Mouse (Mus musculus): Measurements from ENCODE around the gene Cdt1. TPM values are rescaled to one million over a fixed set of nuclear protein-coding genes. Genes with fewer than 3 reads are reported as not detected.

Cdt1 gene
- 84.7 TPM for polyA plus RNA-seq (2017; shearing (Covaris generic))

DNA sequence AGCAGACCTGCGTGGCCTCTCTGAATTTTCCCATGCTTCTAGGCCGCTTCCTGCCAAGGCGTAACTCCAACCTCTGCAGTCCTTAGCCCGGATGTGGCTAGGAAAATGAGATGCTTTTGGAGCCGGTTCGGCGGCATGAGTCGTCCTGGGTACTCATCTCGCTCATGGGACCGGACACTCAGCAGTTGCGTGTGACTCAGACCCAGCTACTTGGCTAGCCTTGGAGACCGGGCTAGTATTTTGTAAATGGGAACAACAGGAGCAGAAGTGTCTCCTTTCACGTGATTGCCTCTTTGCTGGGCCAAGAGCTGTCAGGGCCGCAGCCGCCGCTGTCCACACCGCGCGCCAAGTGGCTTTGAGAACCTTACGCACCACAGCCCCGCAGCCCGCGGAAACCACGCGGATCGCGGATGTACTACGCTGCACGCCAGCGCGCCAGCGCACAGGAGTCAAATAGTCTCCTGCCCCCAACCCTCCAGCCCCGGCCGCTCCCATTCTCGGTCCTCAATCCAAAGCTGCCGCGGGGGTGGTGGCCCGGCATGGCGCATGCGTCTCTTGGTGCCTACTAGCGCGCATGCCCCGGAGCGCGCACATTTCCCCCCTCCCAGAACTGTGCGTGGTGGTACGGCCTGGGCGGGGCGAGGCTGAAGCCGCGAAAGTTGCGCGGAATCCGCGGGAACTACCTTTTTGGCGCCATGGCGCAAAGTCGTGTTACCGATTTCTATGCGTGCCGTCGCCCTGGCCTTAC lies at the start of gene Cdt1:
Cdt1 (plus strand) TSS at position 655 of the 748 bp plus-strand sequence.

DNA sequence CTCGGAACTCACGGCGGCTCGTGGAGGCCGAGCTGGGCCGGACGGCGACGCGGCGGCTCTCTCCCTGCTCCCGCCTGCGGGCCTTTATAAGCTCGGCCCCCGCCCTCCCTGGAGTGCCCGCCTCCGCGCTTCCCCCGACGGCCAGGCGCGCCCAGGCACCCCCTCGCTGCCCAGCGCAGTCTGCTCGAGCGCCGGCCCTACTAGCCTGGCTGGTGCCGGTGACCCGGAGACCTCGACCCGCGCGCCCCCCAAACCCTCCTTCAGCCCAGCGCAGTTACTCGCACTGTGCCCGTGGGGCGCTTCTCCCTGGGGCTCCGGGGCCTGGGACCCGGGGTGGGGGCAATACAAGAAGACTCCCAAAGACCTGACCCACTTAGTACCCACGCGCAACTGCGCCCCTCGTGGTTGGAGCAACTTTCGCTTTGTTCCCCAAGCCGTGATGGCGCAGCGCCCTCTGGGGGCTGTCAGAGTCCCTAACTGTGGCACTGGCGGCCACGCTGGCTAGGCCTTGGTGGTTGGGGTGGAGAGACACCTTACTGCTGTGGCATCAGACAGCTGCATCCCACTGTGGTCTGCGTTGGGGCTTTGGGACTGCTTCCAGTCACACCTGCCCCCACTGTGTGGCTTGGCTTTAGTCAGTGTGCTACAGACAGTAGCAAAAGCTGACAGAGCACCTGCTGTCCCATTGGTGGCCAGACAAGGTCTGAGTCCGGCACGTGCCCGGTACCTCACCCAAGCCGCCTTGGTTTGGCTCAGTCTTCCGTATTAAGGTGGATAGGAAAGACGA lies 16.4 kb upstream of the Cdt1 start, which contains the start of gene Piezo1:
Piezo1 (minus strand) TSS at position 65 of the 787 bp plus-strand sequence.

DNA sequence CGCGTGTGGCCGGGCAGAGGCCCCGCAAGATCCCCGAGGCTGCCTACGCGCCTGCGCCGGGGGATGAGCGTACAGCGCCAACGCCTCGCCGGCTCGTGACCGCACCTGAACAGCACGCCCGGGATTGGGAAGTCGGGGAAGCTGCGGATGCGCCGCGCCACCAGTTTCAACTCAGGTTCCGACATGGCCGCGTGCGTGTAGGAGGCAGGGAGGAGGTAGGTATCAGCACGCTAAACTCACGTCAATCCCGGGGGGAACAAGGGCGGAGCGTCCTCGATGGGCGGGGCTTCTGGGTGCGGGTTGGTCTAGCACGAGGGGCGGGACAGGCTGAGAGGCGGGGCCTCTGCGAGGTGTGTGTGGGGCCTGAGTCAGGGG lies 8.8 kb downstream of the Cdt1 start, which contains the start of gene Aprt:
Aprt (minus strand) TSS at position 262 of the 375 bp plus-strand sequence.

GRCm38 (mm10) chr8:122611295-122612133 lies 43.7 kb downstream of the Cdt1 start, which contains the start of the genes Galns and Trappc2l:
Gene Galns, minus strand, starts transcription at chr8:122611463.
Gene Trappc2l, plus strand, starts transcription at chr8:122611640.

GRCm38 (mm10) chr8:122622727-122623126 lies 54.9 kb downstream of the Cdt1 start, which contains the start of gene Pabpn1l:
Gene Pabpn1l, minus strand, starts transcription at chr8:122622739.

Other genes with a start within 250 kb of the Cdt1 start
- not detected for gene Trhr2, start 207.3 kb upstream of the Cdt1 start, polyA plus RNA-seq (2017; shearing (Covaris generic))
- 61.1 TPM for gene Zc3h18, start 191.4 kb upstream of the Cdt1 start, polyA plus RNA-seq (2017; shearing (Covaris generic))
- not detected for gene Il17c, start 146.0 kb upstream of the Cdt1 start, polyA plus RNA-seq (2017; shearing (Covaris generic))
- 326 TPM for gene Cyba, start 135.1 kb upstream of the Cdt1 start, polyA plus RNA-seq (2017; shearing (Covaris generic))
- 10.9 TPM for gene Mvd, start 124.6 kb upstream of the Cdt1 start, polyA plus RNA-seq (2017; shearing (Covaris generic))
- gene Snai3, start 107.3 kb upstream of the Cdt1 start, polyA plus RNA-seq (2017; shearing (Covaris generic)), result 2.1 TPM
- gene Rnf166, start 92.0 kb upstream of the Cdt1 start, polyA plus RNA-seq (2017; shearing (Covaris generic)), result 159 TPM
- gene Ctu2, start 91.9 kb upstream of the Cdt1 start, polyA plus RNA-seq (2017; shearing (Covaris generic)), result 64.6 TPM
- gene Piezo1, start 16.7 kb upstream of the Cdt1 start, polyA plus RNA-seq (2017; shearing (Covaris generic)), result 24.9 TPM
- 129 TPM for gene Aprt, start 8.9 kb downstream of the Cdt1 start, polyA plus RNA-seq (2017; shearing (Covaris generic))
- gene Galns, start 43.4 kb downstream of the Cdt1 start, polyA plus RNA-seq (2017; shearing (Covaris generic)), result 8.7 TPM
- 34.3 TPM for gene Trappc2l, start 43.6 kb downstream of the Cdt1 start, polyA plus RNA-seq (2017; shearing (Covaris generic))
- not detected for gene Pabpn1l, start 54.7 kb downstream of the Cdt1 start, polyA plus RNA-seq (2017; shearing (Covaris generic))
- gene Cbfa2t3, start 131.1 kb downstream of the Cdt1 start, polyA plus RNA-seq (2017; shearing (Covaris generic)), result not detected
- 3.6 TPM for gene Acsf3, start 207.5 kb downstream of the Cdt1 start, polyA plus RNA-seq (2017; shearing (Covaris generic))

Data from naive thymus-derived CD4-positive, alpha-beta T cell, adult 5 months (primary cell).